Mouse (Mus musculus) testis, postnatal 14 days (tissue): Measurements from ENCODE around the gene Aldh2.

ENCODE experiments used
- DNase-seq: peaks from one replicate; pipeline ENCODE4 v3.0.0; 2021; ENCODE audit warnings: low spot score

Gene Aldh2

GRCm38 (mm10) chr5:121595758-121596157 lies 2.1 kb upstream of the Aldh2 start:
- no peak for DNase-seq

- no peak for DNase-seq
These were observed 1.2 kb upstream of the Aldh2 start for GRCm38 (mm10) chr5:121594714-121595313.

- no peak for DNase-seq
These were observed 712 bp downstream of the Aldh2 start for GRCm38 (mm10) chr5:121592816-121593407.

GRCm38 (mm10) chr5:121592064-121592815 lies 1.4 kb downstream of the Aldh2 start:
- DNase-seq, result no peak

- peak; percentile 75 for DNase-seq
These were observed 2.1 kb downstream of the Aldh2 start for GRCm38 (mm10) chr5:121591417-121592063.

GRCm38 (mm10) chr5:121589928-121590327 lies 3.7 kb downstream of the Aldh2 start:
- no peak for DNase-seq

- DNase-seq, result no peak
These were observed 7.1 kb downstream of the Aldh2 start for GRCm38 (mm10) chr5:121586400-121587039.

- no peak for DNase-seq
These were observed 7.9 kb downstream of the Aldh2 start for GRCm38 (mm10) chr5:121585699-121586098.

GRCm38 (mm10) chr5:121585005-121585404 lies 8.6 kb downstream of the Aldh2 start:
- no peak for DNase-seq

- peak; percentile 80 for DNase-seq
These were observed 9.7 kb downstream of the Aldh2 start for GRCm38 (mm10) chr5:121583765-121584501.

GRCm38 (mm10) chr5:121581945-121582344 lies 11.7 kb downstream of the Aldh2 start:
- no peak for DNase-seq

- no peak for DNase-seq
These were observed 16.6 kb downstream of the Aldh2 start for GRCm38 (mm10) chr5:121576927-121577488.

- no peak for DNase-seq
These were observed 17.8 kb downstream of the Aldh2 start for GRCm38 (mm10) chr5:121575867-121576266.

- DNase-seq, result no peak
These were observed 19.5 kb downstream of the Aldh2 start for GRCm38 (mm10) chr5:121574145-121574544.

GRCm38 (mm10) chr5:121570787-121571186 lies 22.8 kb downstream of the Aldh2 start:
- no peak for DNase-seq

- no peak for DNase-seq
These were observed 23.7 kb downstream of the Aldh2 start for GRCm38 (mm10) chr5:121569881-121570420.

GRCm38 (mm10) chr5:121566035-121566681 lies 27.5 kb downstream of the Aldh2 start:
- no peak for DNase-seq

GRCm38 (mm10) chr5:121564468-121564895 lies 29.1 kb downstream of the Aldh2 start:
- DNase-seq, result peak; percentile 80

- DNase-seq, result no peak
These were observed 31.2 kb downstream of the Aldh2 start for GRCm38 (mm10) chr5:121562436-121562835.

GRCm38 (mm10) chr5:121549196-121549595 lies 44.4 kb downstream of the Aldh2 start:
- no peak for DNase-seq
